10 mouse cellular contexts compared by ENCODE assay signal in the genomic region with DNA sequence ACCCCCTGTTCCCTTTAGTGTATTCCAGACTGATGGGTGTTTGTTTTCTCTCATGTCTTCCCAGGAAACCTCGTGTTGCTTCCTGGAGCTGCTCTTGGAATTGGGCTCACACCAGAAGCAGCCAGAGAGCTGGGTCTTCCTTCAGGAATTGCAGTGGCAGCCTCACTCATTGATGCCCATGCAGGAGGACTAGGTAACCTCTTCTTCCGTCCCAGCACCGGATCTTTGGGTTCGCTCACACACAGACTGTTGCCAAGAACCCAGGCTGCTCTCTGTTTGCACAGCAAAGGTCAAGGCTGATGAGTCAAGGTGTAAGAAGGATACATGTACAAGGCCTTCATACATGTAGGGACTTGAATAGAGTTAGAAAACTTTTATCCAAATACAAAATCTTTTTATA.
DNase-seq lines count a peak whose midpoint lies in the region; ATAC-seq and TF ChIP-seq lines count a peak whose summit lies in the region.
"Had no signal": no experiment of that assay in that cellular context is flagged by ENCODE, and none has a peak within 500 bp of the region (broad histone marks: within the 10 kb centered on the region; RNA-seq: fewer than 3 reads in every experiment).

No protein-coding gene starts in this region.

- WGBS in kidney, adult 2 months = 28% methylated on average over 4 of the region's 4 CpGs
- 66% methylated on average over 4 of the region's 4 CpGs for WGBS in embryonic facial prominence, embryonic 10.5 days
- 50% methylated on average over 4 of the region's 4 CpGs for WGBS in kidney, postnatal 0 days
- WGBS in stomach, embryonic 15.5 days = 50% methylated on average over 4 of the region's 4 CpGs

- TF ChIP-seq CTCF in kidney, adult 2 months (conservative IDR thresholded peaks at IDR 0.05; ENCODE audit: insufficient read depth, insufficient read length, low read depth, low read length) = no peak
- TF ChIP-seq CTCF in kidney, postnatal 0 days (IDR thresholded peaks at IDR 0.05; ENCODE audit: low read depth) = no peak

- no peaks in the 10 kb centered on the region for H3K9me3 ChIP-seq in embryonic facial prominence, embryonic 10.5 days
- H3K9me3 ChIP-seq in kidney, postnatal 0 days (replicated peaks; ENCODE audit: low read length) = no peaks in the 10 kb centered on the region
- H3K9me3 ChIP-seq in stomach, embryonic 15.5 days = no peaks in the 10 kb centered on the region
- H3K9me3 ChIP-seq: limb, embryonic 13.5 days had no signal

- H3K9ac ChIP-seq in kidney, postnatal 0 days (ENCODE audit: low read depth, low read length) = no peak overlapping the region
- H3K9ac ChIP-seq in stomach, embryonic 15.5 days = no peak overlapping the region
- H3K9ac ChIP-seq: limb, embryonic 13.5 days had no signal

- TF ChIP-seq POLR2A in kidney, adult 2 months (IDR thresholded peaks at IDR 0.05; ENCODE audit: low read depth, low read length) = no peak

- H3K27me3 ChIP-seq in kidney, adult 2 months (replicated peaks; ENCODE audit: control insufficient read depth, insufficient read depth, low read length) = no peaks in the 10 kb centered on the region
- no peaks in the 10 kb centered on the region for H3K27me3 ChIP-seq in embryonic facial prominence, embryonic 10.5 days (replicated peaks; ENCODE audit: low read depth, poor library complexity, severe bottlenecking)
- no peaks in the 10 kb centered on the region for H3K27me3 ChIP-seq in kidney, postnatal 0 days (ENCODE audit: insufficient read depth, low read length)
- H3K27me3 ChIP-seq in stomach, embryonic 15.5 days (replicated peaks) = no peaks in the 10 kb centered on the region
- H3K27me3 ChIP-seq: limb, embryonic 13.5 days had no signal

- H3K4me1 ChIP-seq in kidney, adult 2 months (ENCODE audit: control insufficient read depth, insufficient read depth, low read length) = peaks cover 38% of the 10 kb centered on the region
- peaks cover 36% of the 10 kb centered on the region for H3K4me1 ChIP-seq in embryonic facial prominence, embryonic 10.5 days
- H3K4me1 ChIP-seq in kidney, postnatal 0 days (replicated peaks; ENCODE audit: insufficient read depth, low read length) = peaks cover 17% of the 10 kb centered on the region
- H3K4me1 ChIP-seq in stomach, embryonic 15.5 days = peaks cover 11% of the 10 kb centered on the region

- peak overlapping the region; percentile 100 for H3K27ac ChIP-seq in kidney, adult 2 months (ENCODE audit: insufficient read depth, low read depth, low read length)
- H3K27ac ChIP-seq in embryonic facial prominence, embryonic 10.5 days (replicated peaks) = peak overlapping the region; percentile 16
- H3K27ac ChIP-seq in kidney, postnatal 0 days = peak overlapping the region; percentile 88
- peak overlapping the region; percentile 33 for H3K27ac ChIP-seq in stomach, embryonic 15.5 days
- H3K27ac ChIP-seq: limb, embryonic 13.5 days had no signal

- H3K4me3 ChIP-seq in kidney, adult 2 months (ENCODE audit: insufficient read depth, low read depth, low read length) = no peak overlapping the region
- H3K4me3 ChIP-seq in embryonic facial prominence, embryonic 10.5 days = no peak overlapping the region
- no peak overlapping the region for H3K4me3 ChIP-seq in kidney, postnatal 0 days (replicated peaks; ENCODE audit: low read depth, low read length)
- no peak overlapping the region for H3K4me3 ChIP-seq in stomach, embryonic 15.5 days (replicated peaks)
- H3K4me3 ChIP-seq: limb, embryonic 13.5 days had no signal

- DNase-seq in kidney, adult 2 months = no peak
- no peak for DNase-seq in kidney, adult 11 months
- DNase-seq in embryonic facial prominence, embryonic 10.5 days (ENCODE audit: low spot score) = no peak
- no peak for DNase-seq in kidney, postnatal 0 days (ENCODE audit: low spot score)
- DNase-seq in right cerebral cortex, adult 2 months (ENCODE audit: low spot score in 2 of 2) = no peak
- DNase-seq in thymus, postnatal 0 days (ENCODE audit: low spot score) = no peak
- DNase-seq: cerebellum, postnatal 14 days; thymus, postnatal 36 days had no signal

- peak; percentile 50; the same call in 1 of the 2 replicates for ATAC-seq in kidney, postnatal 0 days (replicated peaks; ENCODE audit: low FRiP score, low read depth)
- no peak for ATAC-seq in stomach, embryonic 15.5 days (ENCODE audit: insufficient read depth, low FRiP score, low read depth)

- peaks cover 2% of the 10 kb centered on the region; the same call in 1 of the 2 replicates for H3K36me3 ChIP-seq in kidney, adult 2 months (ENCODE audit: control insufficient read depth, insufficient read depth, low read length)
- no peaks in the 10 kb centered on the region for H3K36me3 ChIP-seq in embryonic facial prominence, embryonic 10.5 days (replicated peaks)
- H3K36me3 ChIP-seq in kidney, postnatal 0 days (ENCODE audit: insufficient read depth, low read length) = no peaks in the 10 kb centered on the region
- H3K36me3 ChIP-seq in stomach, embryonic 15.5 days = no peaks in the 10 kb centered on the region
- H3K36me3 ChIP-seq: limb, embryonic 13.5 days had no signal

- H3K4me2 ChIP-seq in kidney, postnatal 0 days (ENCODE audit: low read length) = no peak overlapping the region
- H3K4me2 ChIP-seq in stomach, embryonic 15.5 days = no peak overlapping the region
- H3K4me2 ChIP-seq: limb, embryonic 13.5 days had no signal

Comparison
In these comparisons a context has a peak if more than half of its experiments do, and no peak if none do; other contexts are left out.
1. H3K27ac ChIP-seq: peak in every context shown above with its lines; median percentile 100 in kidney, adult 2 months; 88 in kidney, postnatal 0 days; 33 in stomach, embryonic 15.5 days; 16 in embryonic facial prominence, embryonic 10.5 days.